Mouse (Mus musculus): ENCODE results near the gene Ppp1r12b. TPM values are rescaled to one million over a fixed set of nuclear protein-coding genes. Genes with fewer than 3 reads are reported as not detected.

The Ppp1r12b gene
- polyA plus RNA-seq, 1 experiment: 16.0 TPM

DNA sequence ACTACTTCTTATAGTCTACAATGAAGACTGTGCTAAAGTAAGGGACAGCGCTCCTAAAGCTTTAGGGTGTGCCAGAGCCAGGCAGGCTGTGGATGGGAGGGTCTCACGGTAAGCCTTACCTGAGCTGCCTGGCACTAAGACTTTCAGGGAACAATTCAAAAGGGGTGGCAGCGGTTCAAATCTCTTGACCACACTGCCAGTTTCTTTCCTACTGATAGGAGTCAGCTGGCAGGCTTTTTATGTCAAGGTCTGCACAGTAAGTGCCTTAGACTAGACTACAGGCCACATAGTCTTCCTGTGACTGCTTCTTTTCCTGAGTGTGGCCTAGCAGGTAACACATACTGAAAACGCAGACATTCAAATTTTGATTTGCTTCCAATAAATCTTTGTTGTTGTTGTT, 192.5 kb downstream of the Ppp1r12b start:
- H3K36me3 ChIP-seq (ENCODE audit: control insufficient read depth, insufficient read depth, low read length): no peaks in the 10 kb centered on the region; the same call in 1 of the 2 replicates
- H3K4me3 ChIP-seq (ENCODE audit: control insufficient read depth, insufficient read depth, low read length): no peak overlapping the region
- WGBS: 89% methylated on average over 4 of the region's 4 CpGs
- no peaks in the 10 kb centered on the region for H3K27me3 ChIP-seq (ENCODE audit: control insufficient read depth, insufficient read depth, low read length)
- H3K4me1 ChIP-seq (replicated peaks; ENCODE audit: control insufficient read depth, insufficient read depth, low read length): no peaks in the 10 kb centered on the region
- no peak for TF ChIP-seq CTCF (IDR thresholded peaks at IDR 0.05; ENCODE audit: borderline replicate concordance, control insufficient read depth, extremely low read depth, insufficient read depth, low read length, poor library complexity)
- TF ChIP-seq POLR2A (IDR thresholded peaks at IDR 0.05; ENCODE audit: control insufficient read depth, extremely low read depth, insufficient read depth, low read length, poor library complexity): no peak
- DNase-seq: no peak
- no peak overlapping the region for H3K27ac ChIP-seq (ENCODE audit: control insufficient read depth, insufficient read depth, low read length)

DNA sequence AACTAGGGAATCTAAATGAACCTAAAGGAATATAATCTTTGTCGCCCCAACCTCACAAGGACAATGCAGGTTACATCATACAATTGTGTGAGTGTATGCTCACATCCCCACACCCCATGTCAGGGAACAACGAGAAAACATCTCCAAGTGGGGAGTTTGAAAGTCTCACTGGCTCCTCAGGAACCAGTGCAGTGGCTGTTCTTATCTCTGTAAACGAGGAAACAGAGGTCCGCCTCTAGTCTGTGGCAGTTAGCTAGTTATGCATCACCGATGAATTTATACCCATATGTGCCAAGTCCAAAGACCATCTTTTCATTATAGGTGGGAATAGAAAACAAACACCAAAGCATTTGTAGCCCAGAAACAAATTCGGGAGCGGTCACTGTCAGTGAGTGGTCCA, 194.2 kb downstream of the Ppp1r12b start:
- H3K27me3 ChIP-seq (ENCODE audit: control insufficient read depth, insufficient read depth, low read length): no peaks in the 10 kb centered on the region
- no peak overlapping the region for H3K4me3 ChIP-seq (ENCODE audit: control insufficient read depth, insufficient read depth, low read length)
- no peak overlapping the region for H3K27ac ChIP-seq (ENCODE audit: control insufficient read depth, insufficient read depth, low read length)
- DNase-seq: no peak
- TF ChIP-seq CTCF (IDR thresholded peaks at IDR 0.05; ENCODE audit: borderline replicate concordance, control insufficient read depth, extremely low read depth, insufficient read depth, low read length, poor library complexity) (no peak), POLR2A (IDR thresholded peaks at IDR 0.05; ENCODE audit: control insufficient read depth, extremely low read depth, insufficient read depth, low read length, poor library complexity) (no peak)
- no peaks in the 10 kb centered on the region for H3K4me1 ChIP-seq (replicated peaks; ENCODE audit: control insufficient read depth, insufficient read depth, low read length)
- no peaks in the 10 kb centered on the region; the same call in 1 of the 2 replicates for H3K36me3 ChIP-seq (ENCODE audit: control insufficient read depth, insufficient read depth, low read length)
- WGBS: 81% methylated on average over 7 of the region's 7 CpGs

DNA sequence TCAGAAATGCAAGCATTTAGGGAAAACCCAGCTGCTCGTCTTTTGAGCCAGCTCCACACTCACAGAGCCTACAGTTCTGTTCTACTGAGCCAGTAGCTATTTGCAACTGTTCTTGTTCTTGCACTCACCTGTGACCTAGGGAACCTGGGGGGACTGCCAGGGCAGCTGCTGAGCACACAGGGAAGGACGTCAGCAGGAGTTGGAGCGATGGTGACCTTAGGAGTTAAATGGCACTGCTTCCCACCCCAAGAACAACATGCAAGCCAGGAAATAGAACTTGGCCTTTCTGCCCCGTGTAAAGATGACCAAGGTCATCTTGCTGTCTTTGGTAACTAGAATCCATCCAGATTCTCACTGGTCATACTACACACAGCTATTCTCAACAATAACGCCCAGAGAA, 195.1 kb downstream of the Ppp1r12b start:
- no peak overlapping the region for H3K4me3 ChIP-seq (ENCODE audit: control insufficient read depth, insufficient read depth, low read length)
- no peak for DNase-seq
- no peak for TF ChIP-seq CTCF (IDR thresholded peaks at IDR 0.05; ENCODE audit: borderline replicate concordance, control insufficient read depth, extremely low read depth, insufficient read depth, low read length, poor library complexity)
- TF ChIP-seq POLR2A (IDR thresholded peaks at IDR 0.05; ENCODE audit: control insufficient read depth, extremely low read depth, insufficient read depth, low read length, poor library complexity): no peak
- WGBS: 90% methylated on average over 5 of the region's 5 CpGs
- no peaks in the 10 kb centered on the region; the same call in 1 of the 2 replicates for H3K36me3 ChIP-seq (ENCODE audit: control insufficient read depth, insufficient read depth, low read length)
- no peaks in the 10 kb centered on the region for H3K4me1 ChIP-seq (replicated peaks; ENCODE audit: control insufficient read depth, insufficient read depth, low read length)
- no peak overlapping the region for H3K27ac ChIP-seq (ENCODE audit: control insufficient read depth, insufficient read depth, low read length)
- no peaks in the 10 kb centered on the region for H3K27me3 ChIP-seq (ENCODE audit: control insufficient read depth, insufficient read depth, low read length)

DNA sequence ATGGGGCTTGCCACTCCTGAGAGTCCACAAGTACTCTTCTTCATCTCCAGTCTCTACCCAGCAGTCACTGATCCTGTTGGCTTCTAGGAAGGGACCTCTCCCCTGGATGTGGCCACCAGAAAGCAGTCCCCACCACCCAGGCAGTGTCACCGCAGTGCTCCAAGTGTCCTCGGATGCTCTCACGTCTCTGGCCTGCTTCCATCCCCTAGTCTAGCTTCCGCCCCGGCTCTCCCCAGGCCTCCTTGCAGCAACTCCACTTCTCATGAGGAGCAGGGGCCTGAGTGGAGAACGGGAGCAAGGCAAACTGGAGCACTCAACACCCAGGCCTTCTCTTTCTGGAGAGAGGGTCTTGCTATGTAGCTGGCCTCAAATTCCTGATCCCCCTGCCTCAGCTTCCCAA, 196.6 kb downstream of the Ppp1r12b start:
- no peak for DNase-seq
- no peak for TF ChIP-seq CTCF (IDR thresholded peaks at IDR 0.05; ENCODE audit: borderline replicate concordance, control insufficient read depth, extremely low read depth, insufficient read depth, low read length, poor library complexity)
- TF ChIP-seq POLR2A (IDR thresholded peaks at IDR 0.05; ENCODE audit: control insufficient read depth, extremely low read depth, insufficient read depth, low read length, poor library complexity): no peak
- H3K4me3 ChIP-seq (ENCODE audit: control insufficient read depth, insufficient read depth, low read length): no peak overlapping the region
- no peaks in the 10 kb centered on the region; the same call in 1 of the 2 replicates for H3K36me3 ChIP-seq (ENCODE audit: control insufficient read depth, insufficient read depth, low read length)
- no peak overlapping the region for H3K27ac ChIP-seq (ENCODE audit: control insufficient read depth, insufficient read depth, low read length)
- no peaks in the 10 kb centered on the region for H3K27me3 ChIP-seq (ENCODE audit: control insufficient read depth, insufficient read depth, low read length)
- H3K4me1 ChIP-seq (replicated peaks; ENCODE audit: control insufficient read depth, insufficient read depth, low read length): 0 out of 2 replicates have a peak, but pooled peaks cover 3% of the 10 kb centered on the region
- 97% methylated on average over 6 of the region's 6 CpGs for WGBS

DNA sequence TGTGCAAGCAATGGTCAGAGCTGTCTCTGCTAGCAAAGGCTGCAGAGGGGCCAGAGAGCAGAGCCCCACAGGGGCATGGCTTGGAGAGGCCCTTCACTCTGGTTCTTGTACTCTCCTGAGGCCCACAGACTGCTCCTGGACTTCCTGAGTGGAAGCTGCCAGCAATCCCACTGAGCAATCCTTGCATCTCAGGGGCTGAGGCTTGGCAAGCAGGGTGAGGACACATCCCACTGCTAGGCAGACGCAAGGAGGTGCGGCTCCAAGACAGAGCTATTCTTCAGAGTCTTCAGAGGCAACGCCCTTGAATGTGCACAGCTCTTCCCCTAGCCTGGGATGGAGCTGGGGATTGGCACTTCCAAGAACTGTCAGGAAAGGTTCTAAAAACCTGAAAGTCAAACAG, 198.5 kb downstream of the Ppp1r12b start:
- TF ChIP-seq CTCF (IDR thresholded peaks at IDR 0.05; ENCODE audit: borderline replicate concordance, control insufficient read depth, extremely low read depth, insufficient read depth, low read length, poor library complexity) (no peak), POLR2A (IDR thresholded peaks at IDR 0.05; ENCODE audit: control insufficient read depth, extremely low read depth, insufficient read depth, low read length, poor library complexity) (no peak)
- WGBS: 94% methylated on average over 3 of the region's 3 CpGs
- no peaks in the 10 kb centered on the region for H3K27me3 ChIP-seq (ENCODE audit: control insufficient read depth, insufficient read depth, low read length)
- no peaks in the 10 kb centered on the region; the same call in 1 of the 2 replicates for H3K36me3 ChIP-seq (ENCODE audit: control insufficient read depth, insufficient read depth, low read length)
- 0 out of 2 replicates have a peak, but pooled peaks cover 5% of the 10 kb centered on the region for H3K4me1 ChIP-seq (replicated peaks; ENCODE audit: control insufficient read depth, insufficient read depth, low read length)
- no peak overlapping the region for H3K27ac ChIP-seq (ENCODE audit: control insufficient read depth, insufficient read depth, low read length)
- H3K4me3 ChIP-seq (ENCODE audit: control insufficient read depth, insufficient read depth, low read length): no peak overlapping the region
- no peak for DNase-seq

DNA sequence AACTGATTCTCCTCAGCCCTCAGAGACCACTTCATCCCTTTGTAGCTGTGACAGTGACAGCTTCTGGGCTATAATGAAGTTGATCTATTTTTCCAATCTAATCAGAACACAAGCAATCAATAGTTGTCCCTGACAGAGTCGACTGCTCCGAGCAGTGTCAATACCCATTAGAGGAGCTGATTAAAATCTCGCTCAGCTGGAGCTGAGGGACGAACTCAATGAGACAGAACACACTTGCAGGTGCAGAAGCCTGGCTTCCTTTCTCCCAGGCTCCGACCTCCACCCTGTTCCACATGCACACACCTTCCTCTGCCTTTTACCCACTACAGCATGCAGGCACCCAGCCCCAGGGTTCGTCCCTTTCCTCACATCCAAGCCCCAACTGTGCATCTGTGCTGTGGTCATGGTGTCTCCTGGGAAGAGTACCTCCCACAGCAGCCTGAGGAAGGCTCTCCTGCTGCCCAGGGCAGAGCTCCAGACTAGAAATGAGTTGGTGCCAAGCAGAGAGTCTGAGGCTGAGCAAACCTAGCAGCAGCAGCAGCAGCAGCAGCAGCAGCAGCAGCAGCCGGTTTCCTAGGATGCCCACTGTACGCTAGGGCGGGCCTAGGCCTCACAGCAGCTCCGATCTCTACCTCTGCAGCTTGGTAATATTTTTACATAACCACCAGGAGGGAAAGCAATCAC, 199.4 kb downstream of the Ppp1r12b start:
- H3K27me3 ChIP-seq (ENCODE audit: control insufficient read depth, insufficient read depth, low read length): no peaks in the 10 kb centered on the region
- no peak overlapping the region for H3K4me3 ChIP-seq (ENCODE audit: control insufficient read depth, insufficient read depth, low read length)
- 56% methylated on average over 10 of the region's 10 CpGs for WGBS
- 0 out of 2 replicates have a peak, but pooled peaks cover 5% of the 10 kb centered on the region for H3K4me1 ChIP-seq (replicated peaks; ENCODE audit: control insufficient read depth, insufficient read depth, low read length)
- H3K36me3 ChIP-seq (ENCODE audit: control insufficient read depth, insufficient read depth, low read length): no peaks in the 10 kb centered on the region; the same call in 1 of the 2 replicates
- H3K27ac ChIP-seq (ENCODE audit: control insufficient read depth, insufficient read depth, low read length): no peak overlapping the region
- no peak for DNase-seq
- TF ChIP-seq POLR2A (IDR thresholded peaks at IDR 0.05; ENCODE audit: control insufficient read depth, extremely low read depth, insufficient read depth, low read length, poor library complexity) (no peak), CTCF (IDR thresholded peaks at IDR 0.05; ENCODE audit: borderline replicate concordance, control insufficient read depth, extremely low read depth, insufficient read depth, low read length, poor library complexity) (no peak)
